Mouse (Mus musculus): Measurements from ENCODE around the gene Gm10490. TPM values are rescaled to one million over a fixed set of nuclear protein-coding genes. Genes with fewer than 3 reads are reported as not detected.
"Not testable (repeated sequence)": the region's sequence is repeated elsewhere in the genome, so short reads cannot be mapped to it uniquely, and the experiment has no call there.

The Gm10490 gene
- total RNA-seq (2012; rRNA removed), result not detected in 2 replicates

DNA sequence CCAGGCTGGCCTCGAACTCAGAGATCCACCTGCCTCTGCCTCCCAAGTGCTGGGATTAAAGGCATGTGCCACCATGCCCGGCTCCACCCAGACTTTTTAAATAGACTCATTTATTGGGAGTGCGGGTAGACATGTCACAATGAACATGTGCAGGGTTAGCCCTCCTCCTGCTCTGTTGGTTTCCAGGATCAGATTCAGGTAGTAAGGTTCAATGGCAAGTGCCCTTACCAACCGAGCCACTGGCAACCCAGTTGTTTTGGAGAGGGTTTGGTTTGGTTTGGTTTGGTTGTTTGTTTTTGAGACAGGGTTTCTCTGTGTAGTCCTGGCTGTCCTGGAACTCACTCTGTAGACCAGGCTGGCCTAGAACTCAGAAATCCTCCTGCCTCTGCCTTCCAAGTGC is at the start of gene Gm10490:
TSS of gene Gm10490 (plus strand) at position 301 of the 400 bp plus-strand sequence.
- H3K4me1 ChIP-seq (ENCODE audit: control insufficient read depth in 2 of 2, insufficient read depth in 2 of 2, low read length in 2 of 2, poor library complexity in 1 of 2); H3K36me3 ChIP-seq (ENCODE audit: control insufficient read depth, insufficient read depth, low read length, poor library complexity, severe bottlenecking); H3K4me3 ChIP-seq (ENCODE audit: insufficient read depth in 1 of 2, low read depth in 1 of 2, low read length in 2 of 2, poor library complexity in 1 of 2, severe bottlenecking in 1 of 2); in situ Hi-C loops (cut with MboI; ENCODE audit: low sequenced_read_pairs in 2 of 2, unreplicated experiment in 2 of 2); DNase-seq (ENCODE audit: low read depth, low spot score); H3K9ac ChIP-seq (ENCODE audit: insufficient read depth, low read depth, low read length, poor library complexity, severe bottlenecking); H3K27ac ChIP-seq (ENCODE audit: insufficient read depth, low read depth, low read length, poor library complexity, severe bottlenecking); H3K9me3 ChIP-seq (ENCODE audit: control insufficient read depth, insufficient read depth, low read depth, low read length): not testable (repeated sequence)

DNA sequence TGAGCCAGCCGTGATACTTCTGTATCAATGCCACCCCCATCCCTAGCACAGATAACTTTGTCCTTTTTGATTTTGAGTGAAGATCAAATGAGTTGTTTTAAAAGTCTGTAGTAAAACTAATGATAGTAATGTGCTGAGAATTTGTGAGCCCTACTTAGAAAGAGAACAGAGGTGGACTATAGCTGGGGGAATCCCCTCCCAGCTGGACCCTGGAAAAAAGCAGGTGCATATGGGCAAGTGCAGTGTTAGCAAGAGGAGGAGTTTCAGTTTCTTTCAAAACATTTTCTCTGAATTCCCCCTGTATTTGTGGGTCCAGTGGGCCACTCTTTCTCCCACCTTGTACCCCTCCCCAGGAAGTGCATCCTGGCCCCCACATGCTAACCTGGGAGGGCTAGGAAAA is 46.2 kb upstream of the Gm10490 start:
- H3K9ac ChIP-seq (ENCODE audit: insufficient read depth, low read depth, low read length, poor library complexity, severe bottlenecking), result no peak overlapping the region
- in situ Hi-C loops (cut with MboI; ENCODE audit: low sequenced_read_pairs in 2 of 2, unreplicated experiment in 2 of 2), result no loop called here
- H3K4me1 ChIP-seq (ENCODE audit: control insufficient read depth in 2 of 2, insufficient read depth in 2 of 2, low read length in 2 of 2, poor library complexity in 1 of 2), result peaks cover 0 to 6% of the 10 kb centered on the region in 2 experiments; a peak in 2 of 4 replicates
- no peak overlapping the region for H3K4me3 ChIP-seq (ENCODE audit: insufficient read depth in 1 of 2, low read depth in 1 of 2, low read length in 2 of 2, poor library complexity in 1 of 2, severe bottlenecking in 1 of 2)
- no peak overlapping the region for H3K27ac ChIP-seq (ENCODE audit: insufficient read depth, low read depth, low read length, poor library complexity, severe bottlenecking)
- H3K36me3 ChIP-seq (ENCODE audit: control insufficient read depth, insufficient read depth, low read length, poor library complexity, severe bottlenecking), result peaks cover 6% of the 10 kb centered on the region
- H3K9me3 ChIP-seq (ENCODE audit: control insufficient read depth, insufficient read depth, low read depth, low read length), result no peaks in the 10 kb centered on the region
- no peak for TF ChIP-seq ZNF384 (IDR thresholded peaks at IDR 0.05; ENCODE audit: low read depth, low read length)
- no peak for TF ChIP-seq CHD2 (IDR thresholded peaks at IDR 0.05; ENCODE audit: low read depth, low read length)
- no peak for TF ChIP-seq HCFC1 (IDR thresholded peaks at IDR 0.05; ENCODE audit: borderline replicate concordance, insufficient read depth, low read length)
- no peak for TF ChIP-seq MAFK (IDR thresholded peaks at IDR 0.05; ENCODE audit: insufficient read depth, low read depth, low read length)
- no peak for TF ChIP-seq ZC3H11A (IDR thresholded peaks at IDR 0.05; ENCODE audit: borderline replicate concordance, low read depth, low read length)
- no peak for DNase-seq (ENCODE audit: low read depth, low spot score)

DNA sequence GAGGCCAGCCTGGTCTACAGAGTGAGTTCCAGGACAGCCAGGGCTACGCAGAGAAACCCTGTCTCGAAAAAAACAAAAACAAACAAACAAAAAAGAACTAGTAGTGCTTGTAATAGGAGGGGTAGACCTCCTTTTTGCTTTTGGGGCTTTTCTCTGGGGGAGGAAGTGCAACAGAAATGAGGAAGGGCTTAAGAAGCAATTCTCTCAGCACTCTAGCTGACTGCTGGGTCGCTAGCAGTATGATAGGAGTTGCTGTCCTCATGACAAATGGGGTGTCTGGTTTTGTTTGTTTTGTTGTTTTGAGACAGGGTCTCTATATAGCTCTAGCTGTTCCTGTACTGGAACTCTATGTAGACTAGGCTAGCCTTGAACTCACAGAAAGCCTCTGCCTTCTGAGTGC is 44.8 kb upstream of the Gm10490 start:
- Histone ChIP-seq H3K27ac (ENCODE audit: insufficient read depth, low read depth, low read length, poor library complexity, severe bottlenecking) (no peak overlapping the region), H3K9ac (ENCODE audit: insufficient read depth, low read depth, low read length, poor library complexity, severe bottlenecking) (no peak overlapping the region), H3K9me3 (ENCODE audit: control insufficient read depth, insufficient read depth, low read depth, low read length) (no peaks in the 10 kb centered on the region), H3K4me1 (ENCODE audit: control insufficient read depth in 2 of 2, insufficient read depth in 2 of 2, low read length in 2 of 2, poor library complexity in 1 of 2) (peaks cover 0 to 8% of the 10 kb centered on the region in 2 experiments; a peak in 3 of 4 replicates), H3K36me3 (ENCODE audit: control insufficient read depth, insufficient read depth, low read length, poor library complexity, severe bottlenecking) (peaks cover 6% of the 10 kb centered on the region), H3K4me3 (ENCODE audit: insufficient read depth in 1 of 2, low read depth in 1 of 2, low read length in 2 of 2, poor library complexity in 1 of 2, severe bottlenecking in 1 of 2) (no peak overlapping the region)
- in situ Hi-C loops (cut with MboI; ENCODE audit: low sequenced_read_pairs in 2 of 2, unreplicated experiment in 2 of 2), result no loop called here
- DNase-seq (ENCODE audit: low read depth, low spot score), result no peak
- TF ChIP-seq ZC3H11A (IDR thresholded peaks at IDR 0.05; ENCODE audit: borderline replicate concordance, low read depth, low read length), result no peak
- TF ChIP-seq MAFK (IDR thresholded peaks at IDR 0.05; ENCODE audit: insufficient read depth, low read depth, low read length), result no peak

DNA sequence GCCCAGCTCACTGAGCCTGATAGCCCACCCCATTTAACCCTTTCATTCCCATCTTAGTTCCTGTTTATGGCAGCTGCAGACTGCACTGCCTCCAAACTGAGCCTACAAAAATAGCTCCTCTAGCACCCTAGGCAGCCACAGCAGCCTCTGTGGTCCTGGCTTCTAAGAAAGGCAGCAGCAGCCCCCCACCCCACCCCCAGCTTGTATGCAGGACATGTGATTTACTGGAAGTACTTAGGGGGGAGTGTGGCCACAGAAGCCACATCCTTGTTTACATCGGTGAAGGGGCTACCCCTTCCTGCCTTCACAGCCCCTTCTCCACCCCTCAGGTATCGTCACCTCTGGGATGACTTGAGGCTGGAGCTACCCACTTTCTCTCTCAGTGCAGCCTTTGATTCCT is 44.0 kb upstream of the Gm10490 start:
- peaks cover 6% of the 10 kb centered on the region for H3K36me3 ChIP-seq (ENCODE audit: control insufficient read depth, insufficient read depth, low read length, poor library complexity, severe bottlenecking)
- no peak overlapping the region for H3K27ac ChIP-seq (ENCODE audit: insufficient read depth, low read depth, low read length, poor library complexity, severe bottlenecking)
- DNase-seq (ENCODE audit: low read depth, low spot score), result no peak
- TF ChIP-seq HCFC1 (IDR thresholded peaks at IDR 0.05; ENCODE audit: borderline replicate concordance, insufficient read depth, low read length) (no peak), CHD2 (IDR thresholded peaks at IDR 0.05; ENCODE audit: low read depth, low read length) (no peak), ZC3H11A (IDR thresholded peaks at IDR 0.05; ENCODE audit: borderline replicate concordance, low read depth, low read length) (no peak), MAFK (IDR thresholded peaks at IDR 0.05; ENCODE audit: insufficient read depth, low read depth, low read length) (no peak), ZNF384 (IDR thresholded peaks at IDR 0.05; ENCODE audit: low read depth, low read length) (no peak)
- in situ Hi-C loops (cut with MboI; ENCODE audit: low sequenced_read_pairs in 2 of 2, unreplicated experiment in 2 of 2), result no loop called here
- peaks cover 0 to 8% of the 10 kb centered on the region in 2 experiments; a peak in 3 of 4 replicates for H3K4me1 ChIP-seq (ENCODE audit: control insufficient read depth in 2 of 2, insufficient read depth in 2 of 2, low read length in 2 of 2, poor library complexity in 1 of 2)
- no peak overlapping the region for H3K4me3 ChIP-seq (ENCODE audit: insufficient read depth in 1 of 2, low read depth in 1 of 2, low read length in 2 of 2, poor library complexity in 1 of 2, severe bottlenecking in 1 of 2)
- H3K9ac ChIP-seq (ENCODE audit: insufficient read depth, low read depth, low read length, poor library complexity, severe bottlenecking), result no peak overlapping the region
- no peaks in the 10 kb centered on the region for H3K9me3 ChIP-seq (ENCODE audit: control insufficient read depth, insufficient read depth, low read depth, low read length)

DNA sequence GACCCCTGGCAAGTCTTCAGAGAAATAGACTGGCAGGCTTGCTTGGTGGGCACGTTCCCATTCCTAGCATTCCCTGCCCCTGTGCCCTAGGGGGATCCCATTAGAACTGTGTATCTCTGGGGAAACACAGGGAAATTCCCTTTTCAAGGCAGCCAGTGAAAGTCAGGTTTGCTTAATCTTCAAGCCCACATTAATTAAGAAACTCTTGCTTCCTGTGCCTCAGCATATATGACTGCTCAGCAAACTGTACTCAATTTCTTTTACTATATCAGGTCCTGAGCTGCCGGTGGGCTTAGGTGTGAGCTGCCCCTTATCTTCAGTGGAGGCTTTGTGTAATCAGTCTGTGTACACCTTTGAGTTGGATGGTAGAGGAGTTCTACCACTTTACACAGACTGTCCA is 43.6 kb upstream of the Gm10490 start:
- Histone ChIP-seq H3K27ac (ENCODE audit: insufficient read depth, low read depth, low read length, poor library complexity, severe bottlenecking) (no peak overlapping the region), H3K36me3 (ENCODE audit: control insufficient read depth, insufficient read depth, low read length, poor library complexity, severe bottlenecking) (peaks cover 6% of the 10 kb centered on the region), H3K4me1 (ENCODE audit: control insufficient read depth in 2 of 2, insufficient read depth in 2 of 2, low read length in 2 of 2, poor library complexity in 1 of 2) (peaks cover 0 to 8% of the 10 kb centered on the region in 2 experiments; a peak in 3 of 4 replicates), H3K9me3 (ENCODE audit: control insufficient read depth, insufficient read depth, low read depth, low read length) (no peaks in the 10 kb centered on the region), H3K4me3 (ENCODE audit: insufficient read depth in 1 of 2, low read depth in 1 of 2, low read length in 2 of 2, poor library complexity in 1 of 2, severe bottlenecking in 1 of 2) (no peak overlapping the region), H3K9ac (ENCODE audit: insufficient read depth, low read depth, low read length, poor library complexity, severe bottlenecking) (no peak overlapping the region)
- TF ChIP-seq CHD2 (IDR thresholded peaks at IDR 0.05; ENCODE audit: low read depth, low read length), result no peak
- no peak for TF ChIP-seq ZC3H11A (IDR thresholded peaks at IDR 0.05; ENCODE audit: borderline replicate concordance, low read depth, low read length)
- no peak for TF ChIP-seq MAFK (IDR thresholded peaks at IDR 0.05; ENCODE audit: insufficient read depth, low read depth, low read length)
- no peak for TF ChIP-seq ZNF384 (IDR thresholded peaks at IDR 0.05; ENCODE audit: low read depth, low read length)
- no peak for TF ChIP-seq HCFC1 (IDR thresholded peaks at IDR 0.05; ENCODE audit: borderline replicate concordance, insufficient read depth, low read length)
- no peak for DNase-seq (ENCODE audit: low read depth, low spot score)
- in situ Hi-C loops (cut with MboI; ENCODE audit: low sequenced_read_pairs in 2 of 2, unreplicated experiment in 2 of 2), result no loop called here

Data from ES-E14 (cell line).